Mouse (Mus musculus) cerebellum, adult 2 months (tissue): ENCODE results near the gene Ehd2.

Experiments used
- CTCF ChIP-seq: fragments of 200-500 bp; IDR thresholded peaks from 2 replicates; pipeline ENCODE4 v1.5.1; 2011; ENCODE audit warnings: low read depth, mild to moderate bottlenecking, control low read depth, low read length, moderate library complexity, borderline replicate concordance; ENCODE audit not compliant: insufficient read depth
- POLR2A ChIP-seq: fragments of 200-500 bp; IDR thresholded peaks from 2 replicates; pipeline ENCODE4 v1.6.1; 2011; ENCODE audit warnings: low read length, control low read depth, borderline replicate concordance; ENCODE audit not compliant: insufficient read depth

DNA sequence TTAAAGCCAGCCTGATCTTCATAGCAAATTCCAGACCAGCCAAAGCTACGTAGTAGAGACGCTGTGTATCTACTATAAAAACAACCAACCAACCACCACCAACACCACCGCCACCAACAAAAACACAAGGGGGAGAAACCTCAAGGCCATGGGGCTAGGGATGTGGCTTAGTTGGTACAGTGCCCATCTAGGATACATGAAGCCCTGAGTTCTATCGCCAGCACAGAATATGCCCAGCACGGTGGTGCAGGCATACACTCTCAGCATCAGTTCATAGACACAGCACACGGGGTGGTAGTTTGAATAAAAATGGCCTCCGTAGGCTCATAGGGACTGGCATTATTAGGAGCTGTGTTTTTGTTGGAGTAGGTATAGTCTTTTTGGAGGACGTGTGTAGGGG lies 955 bp upstream of the Ehd2 start:
- TF ChIP-seq CTCF (no peak), POLR2A (no peak)
